Mouse (Mus musculus): Measurements from ENCODE around the gene Arhgap15. TPM values are rescaled to one million over a fixed set of nuclear protein-coding genes. Genes with fewer than 3 reads are reported as not detected.
"Not testable (repeated sequence)": the region's sequence is repeated elsewhere in the genome, so short reads cannot be mapped to it uniquely, and the experiment has no call there.

Arhgap15 gene
- polyA plus RNA-seq, 1 experiment, result 9.5 TPM

DNA sequence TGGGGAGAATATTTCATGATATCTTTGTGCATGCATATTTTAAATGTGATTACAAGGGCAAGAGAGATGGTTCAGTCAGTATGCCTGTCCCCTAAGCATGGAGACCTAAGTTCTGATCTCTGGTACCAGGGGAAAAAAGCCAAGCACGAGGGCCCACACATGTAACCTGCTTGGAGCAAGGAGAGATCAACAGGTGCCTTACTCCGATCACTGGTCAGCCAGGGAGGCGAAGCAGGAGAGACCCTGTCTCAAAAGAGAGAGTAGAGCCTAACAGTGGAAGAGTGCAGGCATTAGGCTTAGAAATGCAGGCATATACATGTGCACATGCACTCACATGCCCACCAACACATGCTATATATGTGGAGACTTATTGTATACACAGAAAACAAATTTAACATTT, 19.8 kb upstream of the Arhgap15 start:
- H3K4me3 ChIP-seq (ENCODE audit: control insufficient read depth, insufficient read depth, low read length), result no peak overlapping the region
- H3K27ac ChIP-seq (ENCODE audit: control insufficient read depth, insufficient read depth, low read length), result no peak overlapping the region
- H3K27me3 ChIP-seq (ENCODE audit: control insufficient read depth, insufficient read depth, low read length), result no peaks in the 10 kb centered on the region
- no peak for TF ChIP-seq POLR2A (IDR thresholded peaks at IDR 0.05; ENCODE audit: control insufficient read depth, extremely low read depth, insufficient read depth, low read length, poor library complexity)
- TF ChIP-seq CTCF (IDR thresholded peaks at IDR 0.05; ENCODE audit: borderline replicate concordance, control insufficient read depth, extremely low read depth, insufficient read depth, low read length, poor library complexity), result no peak
- H3K36me3 ChIP-seq (ENCODE audit: control insufficient read depth, insufficient read depth, low read length), result no peaks in the 10 kb centered on the region
- no peak for DNase-seq
- 97% methylated on average over 3 of the region's 3 CpGs for WGBS
- no peaks in the 10 kb centered on the region for H3K4me1 ChIP-seq (replicated peaks; ENCODE audit: control insufficient read depth, insufficient read depth, low read length)

- no peaks in the 10 kb centered on the region for H3K27me3 ChIP-seq (ENCODE audit: control insufficient read depth, insufficient read depth, low read length)
- H3K4me1 ChIP-seq (replicated peaks; ENCODE audit: control insufficient read depth, insufficient read depth, low read length), result no peaks in the 10 kb centered on the region
- no peak overlapping the region for H3K4me3 ChIP-seq (ENCODE audit: control insufficient read depth, insufficient read depth, low read length)
- TF ChIP-seq POLR2A (IDR thresholded peaks at IDR 0.05; ENCODE audit: control insufficient read depth, extremely low read depth, insufficient read depth, low read length, poor library complexity) (no peak), CTCF (IDR thresholded peaks at IDR 0.05; ENCODE audit: borderline replicate concordance, control insufficient read depth, extremely low read depth, insufficient read depth, low read length, poor library complexity) (no peak)
- no peak for DNase-seq
- no peak overlapping the region for H3K27ac ChIP-seq (ENCODE audit: control insufficient read depth, insufficient read depth, low read length)
- WGBS, result 15% methylated on average over 3 of the region's 3 CpGs
- no peaks in the 10 kb centered on the region for H3K36me3 ChIP-seq (ENCODE audit: control insufficient read depth, insufficient read depth, low read length)
Observed at GRCm38 (mm10) chr2:43732396-43732795, 16.2 kb upstream of the Arhgap15 start.

DNA sequence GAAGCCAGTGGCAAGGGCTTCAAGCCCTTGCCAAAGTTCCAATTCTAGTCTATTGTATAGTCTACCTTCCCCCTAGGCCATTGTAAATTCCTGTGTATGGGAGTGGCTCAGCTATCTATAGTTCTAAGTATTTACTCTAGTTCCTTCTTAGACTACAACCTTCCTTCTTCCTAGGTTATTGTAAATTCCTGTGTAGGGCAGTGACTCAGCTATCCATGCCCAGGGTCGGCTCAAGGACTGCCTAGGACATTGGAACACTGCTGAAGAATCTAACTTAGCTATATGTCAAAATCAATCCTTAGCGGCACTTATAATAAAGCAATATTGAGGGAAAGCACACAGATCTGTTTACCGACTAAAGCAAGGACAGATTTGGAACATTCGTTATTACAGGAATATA, 13.6 kb upstream of the Arhgap15 start:
- DNase-seq; H3K36me3 ChIP-seq (ENCODE audit: control insufficient read depth, insufficient read depth, low read length); H3K27me3 ChIP-seq (ENCODE audit: control insufficient read depth, insufficient read depth, low read length); H3K27ac ChIP-seq (ENCODE audit: control insufficient read depth, insufficient read depth, low read length); H3K4me3 ChIP-seq (ENCODE audit: control insufficient read depth, insufficient read depth, low read length): not testable (repeated sequence)
- WGBS, result 92% methylated on average over 4 of the region's 4 CpGs
- H3K4me1 ChIP-seq (replicated peaks; ENCODE audit: control insufficient read depth, insufficient read depth, low read length), result peaks cover 13% of the 10 kb centered on the region

DNA sequence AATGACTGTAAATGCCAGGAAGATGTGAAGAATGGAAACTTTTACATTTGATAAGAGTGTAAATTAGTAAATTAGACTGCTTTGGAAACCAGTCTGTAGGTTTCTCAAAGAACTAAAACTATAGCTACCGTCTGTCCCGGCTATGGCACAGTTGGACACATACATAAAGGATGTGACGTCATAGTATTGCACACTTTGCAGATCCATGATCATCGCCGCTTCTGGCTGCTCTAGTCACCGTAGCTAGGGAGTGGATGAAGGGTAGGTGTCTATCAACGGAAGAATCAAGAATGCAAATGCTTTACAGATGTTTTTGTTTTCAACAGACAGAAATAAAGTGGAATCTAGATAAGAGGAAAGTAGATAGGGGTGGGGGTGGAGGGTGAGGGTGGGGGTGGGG, 11.1 kb upstream of the Arhgap15 start:
- Histone ChIP-seq H3K27me3 (ENCODE audit: control insufficient read depth, insufficient read depth, low read length) (no peaks in the 10 kb centered on the region), H3K27ac (ENCODE audit: control insufficient read depth, insufficient read depth, low read length) (no peak overlapping the region; the same call in 1 of the 2 replicates), H3K4me1 (replicated peaks; ENCODE audit: control insufficient read depth, insufficient read depth, low read length) (peaks cover 13% of the 10 kb centered on the region), H3K36me3 (ENCODE audit: control insufficient read depth, insufficient read depth, low read length) (no peaks in the 10 kb centered on the region), H3K4me3 (ENCODE audit: control insufficient read depth, insufficient read depth, low read length) (no peak overlapping the region)
- WGBS, result 64% methylated on average over 7 of the region's 7 CpGs
- DNase-seq, result no peak
- TF ChIP-seq POLR2A (IDR thresholded peaks at IDR 0.05; ENCODE audit: control insufficient read depth, extremely low read depth, insufficient read depth, low read length, poor library complexity) (no peak), CTCF (IDR thresholded peaks at IDR 0.05; ENCODE audit: borderline replicate concordance, control insufficient read depth, extremely low read depth, insufficient read depth, low read length, poor library complexity) (no peak)

DNA sequence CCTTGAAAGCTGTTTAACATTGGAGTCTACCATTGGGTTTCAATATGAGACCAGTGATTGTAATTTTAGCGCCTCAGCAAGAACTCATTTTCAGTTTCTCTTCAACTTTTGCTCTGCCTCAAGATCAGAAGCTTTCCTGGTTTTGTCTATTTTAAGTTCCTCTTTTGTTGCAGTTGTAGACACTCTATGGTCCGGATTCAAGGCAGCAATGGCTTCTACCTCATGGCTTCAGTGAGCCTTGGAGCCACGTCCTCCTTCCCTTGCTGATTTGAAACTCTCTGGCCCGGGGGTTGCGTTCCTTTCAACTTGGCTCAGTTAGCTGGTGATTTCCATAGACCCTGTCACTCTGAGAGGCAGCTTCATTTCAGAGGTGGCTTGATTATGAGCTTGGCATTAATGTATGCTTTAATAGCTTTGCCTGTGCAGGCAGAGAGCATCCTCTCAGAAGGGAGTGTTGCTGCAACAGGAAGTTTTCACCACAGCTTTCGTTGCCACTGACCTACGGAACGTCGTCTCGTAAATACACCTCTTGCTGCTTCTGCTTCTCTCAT, 10.0 kb upstream of the Arhgap15 start:
- WGBS, result 9% methylated on average over 10 of the region's 10 CpGs

DNA sequence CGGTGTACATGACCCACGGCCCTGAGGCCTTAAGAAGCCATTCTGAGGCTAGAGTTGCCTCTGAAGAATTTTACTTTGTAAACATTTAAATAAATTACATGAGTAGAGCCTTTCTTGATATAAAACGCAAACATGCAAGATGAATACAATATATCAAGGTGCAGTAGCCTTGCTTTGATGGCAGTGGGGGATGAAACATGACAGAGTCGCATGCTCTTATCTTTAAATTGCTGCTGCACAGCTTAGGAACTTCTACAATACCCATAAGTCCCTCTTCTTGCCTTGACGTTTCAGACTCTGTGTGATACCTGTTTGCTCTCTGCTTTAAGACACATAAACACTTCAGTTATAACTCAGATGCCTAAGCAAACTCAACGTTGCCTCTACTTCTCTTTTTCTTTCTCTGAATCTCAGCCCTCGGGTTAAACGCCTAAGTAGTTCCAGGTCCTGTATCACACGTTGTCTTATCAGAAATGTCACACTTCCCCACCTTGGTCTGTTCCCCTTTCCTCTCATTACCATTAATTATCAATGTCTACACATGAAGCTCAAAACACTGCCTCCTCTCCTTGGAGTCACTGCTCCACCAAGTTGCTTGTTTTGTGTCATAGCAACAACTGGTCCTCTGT, 9.3 kb upstream of the Arhgap15 start:
- 51% methylated on average over 9 of the region's 9 CpGs for WGBS
- Histone ChIP-seq H3K36me3 (ENCODE audit: control insufficient read depth, insufficient read depth, low read length) (no peaks in the 10 kb centered on the region), H3K27ac (ENCODE audit: control insufficient read depth, insufficient read depth, low read length) (peak overlapping the region; percentile 93), H3K27me3 (ENCODE audit: control insufficient read depth, insufficient read depth, low read length) (no peaks in the 10 kb centered on the region), H3K4me1 (replicated peaks; ENCODE audit: control insufficient read depth, insufficient read depth, low read length) (peaks cover 13% of the 10 kb centered on the region), H3K4me3 (ENCODE audit: control insufficient read depth, insufficient read depth, low read length) (peak overlapping the region; percentile 10; the same call in 1 of the 2 replicates)
- TF ChIP-seq POLR2A (IDR thresholded peaks at IDR 0.05; ENCODE audit: control insufficient read depth, extremely low read depth, insufficient read depth, low read length, poor library complexity) (no peak), CTCF (IDR thresholded peaks at IDR 0.05; ENCODE audit: borderline replicate concordance, control insufficient read depth, extremely low read depth, insufficient read depth, low read length, poor library complexity) (no peak)
- no peak for DNase-seq

More for the DNA sequence above, 10.0 kb upstream of the Arhgap15 start:
- Histone ChIP-seq H3K4me1 (replicated peaks; ENCODE audit: control insufficient read depth, insufficient read depth, low read length) (peaks cover 13% of the 10 kb centered on the region), H3K4me3 (ENCODE audit: control insufficient read depth, insufficient read depth, low read length) (peak overlapping the region; percentile 13; the same call in 1 of the 2 replicates), H3K27ac (ENCODE audit: control insufficient read depth, insufficient read depth, low read length) (peak overlapping the region; percentile 93), H3K27me3 (ENCODE audit: control insufficient read depth, insufficient read depth, low read length) (no peaks in the 10 kb centered on the region), H3K36me3 (ENCODE audit: control insufficient read depth, insufficient read depth, low read length) (no peaks in the 10 kb centered on the region)
- no peak for TF ChIP-seq CTCF (IDR thresholded peaks at IDR 0.05; ENCODE audit: borderline replicate concordance, control insufficient read depth, extremely low read depth, insufficient read depth, low read length, poor library complexity)
- TF ChIP-seq POLR2A (IDR thresholded peaks at IDR 0.05; ENCODE audit: control insufficient read depth, extremely low read depth, insufficient read depth, low read length, poor library complexity), result no peak
- DNase-seq, result peak; percentile 41

DNA sequence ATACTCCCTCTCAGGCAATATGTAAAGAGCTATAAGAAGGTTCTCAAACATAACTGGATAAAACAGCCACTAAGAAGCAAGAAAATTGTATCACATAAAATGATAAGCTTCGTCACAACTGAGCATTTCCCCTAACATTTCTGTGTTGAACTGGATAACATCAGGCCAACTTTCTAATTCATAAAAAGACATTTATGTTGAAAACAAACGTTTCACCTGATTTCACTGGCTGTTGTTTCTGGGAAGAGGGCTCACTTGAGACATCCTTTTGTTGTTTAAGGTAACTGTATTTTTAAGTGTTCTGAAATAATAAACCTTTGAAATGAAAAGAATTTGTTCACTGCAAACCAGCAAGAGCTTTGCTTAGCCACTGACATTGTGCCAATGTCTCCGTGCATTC, 697 bp downstream of the Arhgap15 start:
- H3K27ac ChIP-seq (ENCODE audit: control insufficient read depth, insufficient read depth, low read length), result no peak overlapping the region
- TF ChIP-seq CTCF (IDR thresholded peaks at IDR 0.05; ENCODE audit: borderline replicate concordance, control insufficient read depth, extremely low read depth, insufficient read depth, low read length, poor library complexity) (no peak), POLR2A (IDR thresholded peaks at IDR 0.05; ENCODE audit: control insufficient read depth, extremely low read depth, insufficient read depth, low read length, poor library complexity) (no peak)
- no peak overlapping the region for H3K4me3 ChIP-seq (ENCODE audit: control insufficient read depth, insufficient read depth, low read length)
- H3K27me3 ChIP-seq (ENCODE audit: control insufficient read depth, insufficient read depth, low read length), result no peaks in the 10 kb centered on the region
- H3K4me1 ChIP-seq (replicated peaks; ENCODE audit: control insufficient read depth, insufficient read depth, low read length), result peaks cover 17% of the 10 kb centered on the region
- H3K36me3 ChIP-seq (ENCODE audit: control insufficient read depth, insufficient read depth, low read length), result no peaks in the 10 kb centered on the region
- no peak for DNase-seq
- 5% methylated on average over 3 of the region's 3 CpGs for WGBS
